Mouse (Mus musculus): ENCODE data around the gene Pkp1. TPM values are rescaled to one million over a fixed set of nuclear protein-coding genes. Genes with fewer than 3 reads are reported as not detected.

The Pkp1 gene
- polyA plus RNA-seq (2012; rRNA removed), result 1.6 and 1.7 TPM in 2 replicates

DNA sequence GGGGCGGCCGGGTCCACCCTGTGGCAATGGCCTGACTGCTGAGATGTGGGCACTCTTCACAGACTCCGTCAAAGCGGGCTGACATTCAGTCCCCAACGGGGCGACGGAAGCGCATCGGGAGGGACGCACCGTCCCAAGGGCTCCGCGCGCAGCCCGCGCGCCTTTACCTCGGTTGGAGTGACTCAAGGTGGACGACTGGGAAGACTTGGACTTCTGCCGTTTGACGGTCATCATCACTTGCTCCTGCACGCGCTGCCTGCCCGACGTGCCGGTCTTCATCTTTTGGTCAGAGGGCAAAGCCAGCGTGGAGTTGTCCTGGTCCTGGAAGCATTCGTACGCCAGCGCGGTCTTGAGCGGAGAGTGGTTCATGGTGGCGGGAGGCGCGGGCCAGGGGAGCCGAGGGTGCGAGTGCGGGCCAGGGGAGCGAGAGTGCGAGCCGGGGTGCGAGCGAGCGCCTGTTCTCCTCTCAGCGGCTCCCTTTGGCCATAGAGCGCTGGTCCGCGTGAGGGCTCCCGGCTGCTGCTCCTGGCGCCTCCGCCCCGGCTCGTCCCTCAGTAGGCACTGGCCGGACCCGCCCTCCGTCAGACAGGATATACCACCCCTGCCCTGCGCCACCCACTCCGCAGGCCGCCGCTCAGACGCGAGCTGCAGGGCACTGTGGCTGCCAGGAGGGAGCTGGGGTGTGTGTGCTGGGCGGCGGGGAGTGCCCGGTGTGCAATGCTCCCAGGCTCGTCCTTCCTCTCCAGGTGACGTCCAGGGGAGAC, at the start of gene Pkp1:
Gene Pkp1, minus strand, starts transcription at position 564 of the 764 bp plus-strand sequence.

GRCm38 (mm10) chr1:135835716-135836483, 83.1 kb downstream of the Pkp1 start, which contains the start of gene Tnnt2:
Gene Tnnt2 (plus strand): TSS chr1:135836354.

Other genes starting within 250 kb of the Pkp1 start
- gene Csrp1, start 199.1 kb downstream of the Pkp1 start, polyA plus RNA-seq (2012; rRNA removed), result 479 and 525 TPM in 2 replicates
- gene Phlda3, start 153.1 kb downstream of the Pkp1 start, polyA plus RNA-seq (2012; rRNA removed), result 90.3 and 128 TPM in 2 replicates
- 1.3 and 2.2 TPM in 2 replicates for gene Tnni1, start 139.8 kb downstream of the Pkp1 start, polyA plus RNA-seq (2012; rRNA removed)
- 15.1 and 16.2 TPM in 2 replicates for gene Lad1, start 100.6 kb downstream of the Pkp1 start, polyA plus RNA-seq (2012; rRNA removed)
- gene Tnnt2, start 82.9 kb downstream of the Pkp1 start, polyA plus RNA-seq (2012; rRNA removed), result 2.2 and 3.9 TPM in 2 replicates
- gene Igfn1, start 87.1 kb upstream of the Pkp1 start, polyA plus RNA-seq (2012; rRNA removed), result 0.07 and 0.39 TPM in 2 replicates
- 158 and 172 TPM in 2 replicates for gene Tmem9, start 88.9 kb upstream of the Pkp1 start, polyA plus RNA-seq (2012; rRNA removed)
- gene Ascl5, start 131.6 kb upstream of the Pkp1 start, polyA plus RNA-seq (2012; rRNA removed), result not detected in 2 replicates
- gene Cacna1s, start 133.5 kb upstream of the Pkp1 start, polyA plus RNA-seq (2012; rRNA removed), result 4.4 and 4.6 TPM in 2 replicates
- 5.1 TPM in 2 replicates for gene Kif21b, start 212.2 kb upstream of the Pkp1 start, polyA plus RNA-seq (2012; rRNA removed)

All from ovary, adult 2 months (tissue).